Mouse (Mus musculus) forebrain, embryonic 15.5 days (tissue): Measurements from ENCODE around the gene Tmem45b. TPM values are rescaled to one million over a fixed set of nuclear protein-coding genes. Genes with fewer than 3 reads are reported as not detected.

ENCODE experiments used
- ATAC-seq: fragments of 200-750 bp; cut with Nextera tagmentation; replicated peaks from 2 replicates; pipeline ENCODE4 v1.8.0; 2017; ENCODE audit warnings: mild to moderate bottlenecking, moderate TSS enrichment, moderate library complexity
- H3K27ac ChIP-seq: fragments of 300-500 bp; sonication (generic); replicated peaks from 2 replicates; pipeline ENCODE4 v1.5.1; 2015; ENCODE audit warnings: mild to moderate bottlenecking, inconsistent platforms
- H3K27me3 ChIP-seq: fragments of 300-500 bp; sonication (generic); 2 replicates; pipeline ENCODE4 v1.6.1; 2015; ENCODE audit warnings: inconsistent platforms
- H3K36me3 ChIP-seq: fragments of 300-500 bp; sonication (generic); 2 replicates; pipeline ENCODE4 v1.6.1; 2015; ENCODE audit warnings: mild to moderate bottlenecking, inconsistent platforms
- H3K4me1 ChIP-seq: fragments of 300-500 bp; sonication (generic); 2 replicates; pipeline ENCODE4 v1.6.1; 2015; ENCODE audit warnings: inconsistent platforms
- H3K4me2 ChIP-seq: fragments of 300-500 bp; sonication (generic); replicated peaks from 2 replicates; pipeline ENCODE4 v1.6.1; 2015; ENCODE audit warnings: mild to moderate bottlenecking, inconsistent platforms
- H3K4me3 ChIP-seq: fragments of 300-500 bp; sonication (generic); 2 replicates; pipeline ENCODE4 v1.5.1; 2015; ENCODE audit warnings: mild to moderate bottlenecking, inconsistent platforms
- H3K9ac ChIP-seq: fragments of 300-500 bp; sonication (generic); replicated peaks from 2 replicates; pipeline ENCODE4 v1.6.1; 2015; ENCODE audit warnings: mild to moderate bottlenecking, inconsistent platforms
- H3K9me3 ChIP-seq: fragments of 300-500 bp; sonication (generic); 2 replicates; pipeline ENCODE4 v1.6.1; 2016; ENCODE audit warnings: inconsistent platforms
- WGBS: fragments of 180-500 bp; shearing (Covaris S2); methylation state at CpG from one replicate; pipeline ENCODE4 v1.1.7; 2015; ENCODE audit warnings: mixed read lengths; 5-methylcytosine and 5-hydroxymethylcytosine counted together
- polyA plus RNA-seq: library from polyadenylated mRNA; unstranded; fragments of >200 nt; fragmentation: Nextera tagmentation; extraction: Ambion mirVana; gene quantifications from 2 replicates; pipeline ENCODE4 v1.2.1, GENCODE M21; 2015

Gene Tmem45b
- polyA plus RNA-seq, 1 experiment from 2014 or later: 0.09 TPM

GRCm38 (mm10) chr9:31437861-31438260 lies 26.4 kb downstream of the Tmem45b start:
- Histone ChIP-seq H3K9me3 (no peaks in the 10 kb centered on the region), H3K4me3 (no peak overlapping the region), H3K27ac (no peak overlapping the region), H3K4me1 (no peaks in the 10 kb centered on the region), H3K4me2 (no peak overlapping the region), H3K27me3 (no peaks in the 10 kb centered on the region), H3K36me3 (no peaks in the 10 kb centered on the region), H3K9ac (no peak overlapping the region)
- ATAC-seq: no peak
- WGBS: 85% methylated on average over 7 of the region's 7 CpGs

- ATAC-seq: no peak
- H3K9me3 ChIP-seq: no peaks in the 10 kb centered on the region
- WGBS: 84% methylated on average over 8 of the region's 8 CpGs
- H3K27me3 ChIP-seq: no peaks in the 10 kb centered on the region
- no peak overlapping the region for H3K4me3 ChIP-seq
- H3K27ac ChIP-seq: no peak overlapping the region
- H3K4me1 ChIP-seq: no peaks in the 10 kb centered on the region
- no peak overlapping the region for H3K9ac ChIP-seq
- no peaks in the 10 kb centered on the region for H3K36me3 ChIP-seq
- H3K4me2 ChIP-seq: no peak overlapping the region
Observed at GRCm38 (mm10) chr9:31435415-31435814, 28.8 kb downstream of the Tmem45b start.

GRCm38 (mm10) chr9:31433431-31433830 lies 30.8 kb downstream of the Tmem45b start:
- 89% methylated on average over 3 of the region's 3 CpGs for WGBS
- no peak overlapping the region for H3K9ac ChIP-seq
- no peak overlapping the region for H3K4me3 ChIP-seq
- ATAC-seq: no peak
- no peaks in the 10 kb centered on the region for H3K27me3 ChIP-seq
- H3K4me2 ChIP-seq: no peak overlapping the region
- no peaks in the 10 kb centered on the region for H3K36me3 ChIP-seq
- no peak overlapping the region for H3K27ac ChIP-seq
- no peaks in the 10 kb centered on the region for H3K9me3 ChIP-seq
- no peaks in the 10 kb centered on the region for H3K4me1 ChIP-seq

- ATAC-seq: no peak
- H3K4me2 ChIP-seq: no peak overlapping the region
- H3K36me3 ChIP-seq: no peaks in the 10 kb centered on the region
- H3K9ac ChIP-seq: no peak overlapping the region
- no peaks in the 10 kb centered on the region for H3K4me1 ChIP-seq
- no peak overlapping the region for H3K4me3 ChIP-seq
- H3K9me3 ChIP-seq: no peaks in the 10 kb centered on the region
- no peak overlapping the region for H3K27ac ChIP-seq
- no peaks in the 10 kb centered on the region for H3K27me3 ChIP-seq
- 77% methylated on average over 7 of the region's 7 CpGs for WGBS
Observed at GRCm38 (mm10) chr9:31432336-31432975, 31.8 kb downstream of the Tmem45b start.

- Histone ChIP-seq H3K27me3 (no peaks in the 10 kb centered on the region), H3K4me3 (no peak overlapping the region), H3K4me2 (no peak overlapping the region), H3K27ac (no peak overlapping the region), H3K9me3 (no peaks in the 10 kb centered on the region), H3K4me1 (no peaks in the 10 kb centered on the region), H3K36me3 (no peaks in the 10 kb centered on the region), H3K9ac (no peak overlapping the region)
- WGBS: 94% methylated on average over 5 of the region's 5 CpGs
- no peak for ATAC-seq
Observed at GRCm38 (mm10) chr9:31431751-31432150, 32.5 kb downstream of the Tmem45b start.

- H3K27me3 ChIP-seq: no peaks in the 10 kb centered on the region
- H3K4me2 ChIP-seq: no peak overlapping the region
- no peak overlapping the region for H3K27ac ChIP-seq
- H3K9me3 ChIP-seq: no peaks in the 10 kb centered on the region
- no peak for ATAC-seq
- H3K4me3 ChIP-seq: no peak overlapping the region
- H3K9ac ChIP-seq: no peak overlapping the region
- H3K4me1 ChIP-seq: no peaks in the 10 kb centered on the region
- H3K36me3 ChIP-seq: no peaks in the 10 kb centered on the region
- WGBS: 70% methylated on average over 9 of the region's 9 CpGs
Observed at GRCm38 (mm10) chr9:31430011-31430410, 34.3 kb downstream of the Tmem45b start.

GRCm38 (mm10) chr9:31428971-31429370 lies 35.3 kb downstream of the Tmem45b start:
- H3K36me3 ChIP-seq: peaks cover 6% of the 10 kb centered on the region; the same call in 1 of the 2 replicates
- 89% methylated on average over 7 of the region's 7 CpGs for WGBS

GRCm38 (mm10) chr9:31422143-31422542 lies 42.1 kb downstream of the Tmem45b start:
- Histone ChIP-seq H3K4me1 (no peaks in the 10 kb centered on the region), H3K4me2 (no peak overlapping the region), H3K36me3 (peaks cover 65% of the 10 kb centered on the region), H3K4me3 (no peak overlapping the region), H3K9ac (no peak overlapping the region), H3K27me3 (no peaks in the 10 kb centered on the region), H3K27ac (no peak overlapping the region), H3K9me3 (no peaks in the 10 kb centered on the region)
- 94% methylated on average over 5 of the region's 5 CpGs for WGBS
- ATAC-seq: no peak

More at GRCm38 (mm10) chr9:31428971-31429370, 35.3 kb downstream of the Tmem45b start:
- H3K9me3 ChIP-seq: no peaks in the 10 kb centered on the region
- no peak overlapping the region for H3K9ac ChIP-seq
- no peaks in the 10 kb centered on the region for H3K4me1 ChIP-seq
- no peak for ATAC-seq
- no peak overlapping the region for H3K27ac ChIP-seq
- no peak overlapping the region for H3K4me3 ChIP-seq
- H3K27me3 ChIP-seq: no peaks in the 10 kb centered on the region
- no peak overlapping the region for H3K4me2 ChIP-seq

GRCm38 (mm10) chr9:31418821-31419220 lies 45.4 kb downstream of the Tmem45b start:
- no peaks in the 10 kb centered on the region for H3K4me1 ChIP-seq
- H3K4me3 ChIP-seq: no peak overlapping the region
- H3K9ac ChIP-seq: no peak overlapping the region
- no peaks in the 10 kb centered on the region for H3K27me3 ChIP-seq
- no peak for ATAC-seq
- 91% methylated on average over 1 of the region's 1 CpGs for WGBS
- no peak overlapping the region for H3K27ac ChIP-seq
- H3K4me2 ChIP-seq: no peak overlapping the region
- peaks cover 88% of the 10 kb centered on the region for H3K36me3 ChIP-seq
- no peaks in the 10 kb centered on the region for H3K9me3 ChIP-seq

- no peaks in the 10 kb centered on the region for H3K9me3 ChIP-seq
- H3K4me3 ChIP-seq: no peak overlapping the region
- no peak overlapping the region for H3K27ac ChIP-seq
- H3K4me1 ChIP-seq: no peaks in the 10 kb centered on the region
- peaks cover 92% of the 10 kb centered on the region for H3K36me3 ChIP-seq
- WGBS: 95% methylated on average over 4 of the region's 4 CpGs
- no peaks in the 10 kb centered on the region for H3K27me3 ChIP-seq
- H3K9ac ChIP-seq: no peak overlapping the region
- ATAC-seq: no peak
- H3K4me2 ChIP-seq: no peak overlapping the region
Observed at GRCm38 (mm10) chr9:31412165-31412564, 52.1 kb downstream of the Tmem45b start.

- Histone ChIP-seq H3K9ac (no peak overlapping the region), H3K27me3 (no peaks in the 10 kb centered on the region), H3K36me3 (peaks cover 90% of the 10 kb centered on the region), H3K4me1 (no peaks in the 10 kb centered on the region), H3K4me3 (no peak overlapping the region), H3K27ac (no peak overlapping the region), H3K9me3 (no peaks in the 10 kb centered on the region), H3K4me2 (no peak overlapping the region)
- no peak for ATAC-seq
- WGBS: 66% methylated on average over 6 of the region's 6 CpGs
Observed at GRCm38 (mm10) chr9:31405217-31405616, 59.0 kb downstream of the Tmem45b start.

- H3K4me2 ChIP-seq: no peak overlapping the region
- no peak for ATAC-seq
Observed at GRCm38 (mm10) chr9:31404311-31404710, 60.0 kb downstream of the Tmem45b start.

GRCm38 (mm10) chr9:31400441-31400840 lies 63.8 kb downstream of the Tmem45b start:
- no peak overlapping the region for H3K9ac ChIP-seq
- H3K4me1 ChIP-seq: no peaks in the 10 kb centered on the region
- no peaks in the 10 kb centered on the region for H3K9me3 ChIP-seq
- H3K36me3 ChIP-seq: peaks cover 93% of the 10 kb centered on the region
- no peak overlapping the region for H3K4me3 ChIP-seq
- H3K27ac ChIP-seq: no peak overlapping the region
- ATAC-seq: no peak
- H3K27me3 ChIP-seq: no peaks in the 10 kb centered on the region
- 52% methylated on average over 4 of the region's 4 CpGs for WGBS
- no peak overlapping the region for H3K4me2 ChIP-seq

More at GRCm38 (mm10) chr9:31404311-31404710, 60.0 kb downstream of the Tmem45b start:
- H3K4me3 ChIP-seq: no peak overlapping the region
- no peaks in the 10 kb centered on the region for H3K4me1 ChIP-seq
- no peaks in the 10 kb centered on the region for H3K9me3 ChIP-seq
- H3K9ac ChIP-seq: no peak overlapping the region
- no peak overlapping the region for H3K27ac ChIP-seq
- H3K27me3 ChIP-seq: no peaks in the 10 kb centered on the region
- peaks cover 88% of the 10 kb centered on the region for H3K36me3 ChIP-seq
- WGBS: 86% methylated on average over 2 of the region's 2 CpGs
